Mouse (Mus musculus) kidney, adult 2 months (tissue): ENCODE results near the gene Usp6nl.

Experiments
- CTCF ChIP-seq: fragments of 200-500 bp; conservative IDR thresholded peaks from 2 replicates; pipeline ENCODE4 v1.5.1; 2011; ENCODE audit warnings: low read depth, mild to moderate bottlenecking, control low read depth, low read length, moderate library complexity, mixed read lengths; ENCODE audit not compliant: insufficient read depth, insufficient read length
- POLR2A ChIP-seq: fragments of 200-500 bp; IDR thresholded peaks from one replicate; pipeline ENCODE4 v1.6.1; 2011; ENCODE audit warnings: low read depth, low read length, control low read depth

GRCm38 (mm10) chr2:6378590-6379205 is 56.2 kb downstream of the Usp6nl start:
- TF ChIP-seq CTCF: no peak
- no peak for TF ChIP-seq POLR2A
